Mouse (Mus musculus) right cerebral cortex, adult 2 months (tissue): ENCODE measurements at regions not wholly inside any gene's neighbourhood (a gene's known extent, or its start where the extent isn't known, plus 50 kb on each side); places are given as distances from the start of the nearest gene placed in this dataset.
"Not testable (repeated sequence)": the region's sequence is repeated elsewhere in the genome, so short reads cannot be mapped to it uniquely, and the experiment has no call there.

ENCODE experiments used
- DNase-seq, 2 experiments: peaks; one replicate each; pipeline ENCODE4 v3.0.0; 2021 to 2022; ENCODE audit warnings: low spot score in 2 of 2

DNA sequence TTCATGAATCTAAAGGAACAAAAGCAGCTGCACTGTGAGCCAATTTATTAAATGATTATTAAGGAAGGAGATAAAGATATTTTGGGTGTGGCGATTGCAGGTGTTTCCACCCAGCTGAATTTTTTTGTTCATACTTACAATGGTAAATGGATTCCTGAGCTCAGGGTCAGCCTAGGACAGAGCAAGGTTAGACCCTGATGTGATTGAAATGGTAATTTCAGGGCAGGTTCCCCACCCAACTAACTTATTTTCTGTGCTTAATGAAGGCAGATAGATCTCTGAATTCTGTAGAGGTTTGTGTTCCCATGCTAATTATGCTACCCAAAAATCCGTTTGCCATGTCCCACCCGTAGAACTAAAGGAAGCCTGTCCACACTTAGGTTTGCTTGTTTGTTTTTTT lies 258.8 kb upstream of the St6gal2 start:
- DNase-seq, result no peak

- DNase-seq, result no peak
Measured at GRCm38 (mm10) chr17:55186826-55187225, 258.4 kb upstream of the St6gal2 start.

DNA sequence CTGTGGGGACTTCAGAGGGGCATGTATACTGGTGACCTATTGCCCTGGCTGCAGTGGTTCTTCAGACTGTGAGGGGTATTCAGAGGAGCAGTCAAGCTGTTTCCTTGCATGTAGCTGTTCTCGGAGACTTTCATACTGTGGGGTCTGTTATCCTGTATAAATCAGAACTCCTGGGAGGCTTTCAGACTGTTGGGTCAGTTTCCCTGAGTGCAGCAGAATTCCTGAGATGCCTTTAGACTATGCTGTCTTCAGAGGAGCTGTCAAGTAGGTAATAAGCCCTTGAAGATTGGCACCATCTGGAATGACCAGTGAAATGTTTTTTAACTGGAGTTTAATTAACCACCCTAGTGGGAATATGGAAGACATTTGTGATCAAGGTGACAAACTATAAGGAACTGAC lies 238.6 kb upstream of the St6gal2 start:
- no peak for DNase-seq

GRCm38 (mm10) chr17:55218176-55219099 lies 226.7 kb upstream of the St6gal2 start:
- not testable (repeated sequence) for DNase-seq

DNA sequence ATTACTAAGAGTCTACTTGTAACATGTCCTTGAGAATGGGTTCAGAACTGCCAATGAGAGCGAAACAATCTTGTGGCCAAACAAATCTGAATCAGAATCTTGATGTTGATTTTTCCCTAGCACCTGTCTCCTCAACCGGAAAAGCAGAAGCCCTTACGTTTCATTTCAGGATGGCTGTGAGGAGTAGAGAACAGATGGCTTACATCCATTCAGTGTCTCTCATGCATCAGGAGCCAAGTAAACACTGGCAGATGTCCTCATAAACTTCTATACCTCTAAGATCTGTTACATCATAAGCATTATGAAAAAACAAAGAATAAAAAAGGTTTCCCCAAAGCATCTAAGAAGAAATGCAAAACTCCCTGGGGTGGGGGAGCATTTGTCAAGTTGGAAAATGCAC lies 221.1 kb upstream of the St6gal2 start:
- peak in 1 of 2 experiments; percentile 3 for DNase-seq

DNA sequence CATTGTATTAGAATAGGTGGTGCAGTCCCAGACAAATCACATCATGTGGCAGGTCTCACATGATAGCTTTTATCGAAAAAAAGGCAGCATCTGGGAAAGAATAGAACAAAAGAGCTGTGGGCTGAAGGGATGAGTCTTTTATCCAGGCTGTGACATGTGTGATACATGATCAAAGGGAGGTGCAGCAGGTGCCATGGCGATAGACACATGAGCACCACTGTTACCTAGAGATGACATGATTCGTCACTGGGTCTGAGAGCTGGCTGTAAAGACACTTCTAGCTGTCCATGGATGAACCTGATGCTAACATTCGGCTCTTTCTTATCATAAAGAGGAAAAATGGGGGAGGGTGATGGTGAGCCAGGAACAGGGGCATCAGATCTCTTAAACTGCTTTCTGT lies 210.9 kb upstream of the St6gal2 start:
- no peak for DNase-seq

- DNase-seq, result no peak
Measured at GRCm38 (mm10) chr17:55262638-55263037, 182.5 kb upstream of the St6gal2 start.

GRCm38 (mm10) chr17:55276541-55276940 lies 168.6 kb upstream of the St6gal2 start:
- DNase-seq, result no peak

GRCm38 (mm10) chr17:55281276-55281675 lies 163.9 kb upstream of the St6gal2 start:
- peak in 1 of 2 experiments; percentile 30 for DNase-seq

GRCm38 (mm10) chr17:55288589-55288988 lies 156.6 kb upstream of the St6gal2 start:
- no peak for DNase-seq

- peak in 1 of 2 experiments; percentile 19 for DNase-seq
Measured at GRCm38 (mm10) chr17:55292656-55293055, 152.5 kb upstream of the St6gal2 start.

GRCm38 (mm10) chr17:55296701-55297100 lies 148.5 kb upstream of the St6gal2 start:
- no peak for DNase-seq

DNA sequence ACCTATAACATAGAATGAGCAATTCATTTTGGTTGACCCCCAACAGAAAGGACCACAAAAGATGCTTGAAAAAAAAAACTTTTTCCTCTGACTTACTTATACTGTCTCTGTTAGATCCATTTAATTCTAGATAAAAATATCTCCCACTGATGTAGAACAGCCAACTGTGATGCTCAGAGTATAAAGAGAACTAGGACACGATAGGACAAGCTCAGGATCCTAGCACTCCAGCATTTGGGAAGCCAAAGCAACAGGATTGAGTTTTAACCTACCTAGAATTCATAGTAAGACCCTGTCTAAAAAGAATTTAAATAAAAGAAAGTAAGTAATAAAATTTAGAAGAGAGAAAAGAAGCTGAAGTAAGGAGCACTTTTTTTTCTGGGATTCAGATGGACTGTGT lies 146.3 kb upstream of the St6gal2 start:
- no peak for DNase-seq

GRCm38 (mm10) chr17:55320959-55321358 lies 124.2 kb upstream of the St6gal2 start:
- no peak for DNase-seq

- no peak for DNase-seq
Measured at GRCm38 (mm10) chr17:55359305-55359704, 85.9 kb upstream of the St6gal2 start.

DNA sequence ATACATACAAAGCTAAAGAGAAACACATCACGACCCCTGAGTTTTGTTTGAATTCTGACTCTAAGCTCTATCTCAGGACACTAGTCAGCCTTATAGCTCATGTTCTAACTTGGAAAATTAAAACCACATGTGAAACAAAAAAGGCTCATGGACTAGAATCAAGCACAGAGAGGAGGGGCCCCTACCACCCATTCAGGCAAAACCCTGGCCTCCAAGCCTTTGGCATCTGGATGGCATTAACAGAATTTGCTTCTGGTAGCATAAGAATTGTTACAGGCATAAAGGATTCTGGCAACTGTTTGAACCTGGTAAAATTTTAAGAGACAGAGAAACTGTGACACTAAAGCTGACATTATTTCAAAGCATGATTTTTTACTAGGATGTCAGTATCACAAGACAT lies 78.1 kb upstream of the St6gal2 start:
- no peak for DNase-seq

- peak; percentile 8 to 16 for DNase-seq
Measured at GRCm38 (mm10) chr17:55367464-55368207, 77.5 kb upstream of the St6gal2 start.
